Mouse (Mus musculus) lung, embryonic 14.5 days (tissue): ENCODE measurements at regions not wholly inside any gene's neighbourhood (a gene's known extent, or its start where the extent isn't known, plus 50 kb on each side); places are given as distances from the start of the nearest gene placed in this dataset.

Source experiments
- ATAC-seq: fragments of 200-750 bp; cut with Nextera tagmentation; 2 replicates; pipeline ENCODE4 v1.8.0; 2017; ENCODE audit warnings: mild to moderate bottlenecking, moderate TSS enrichment, moderate library complexity; ENCODE audit not compliant: insufficient read depth
- DNase-seq: peaks from one replicate; pipeline ENCODE4 v3.0.0-alpha.2; 2015
- H3K27ac ChIP-seq: fragments of 300-500 bp; sonication (generic); 2 replicates; pipeline ENCODE4 v1.5.1; 2014; ENCODE audit warnings: low read depth, mild to moderate bottlenecking, moderate library complexity
- H3K27me3 ChIP-seq: fragments of 300-500 bp; sonication (generic); 2 replicates; pipeline ENCODE4 v1.6.1; 2014; ENCODE audit warnings: low read length, control low read depth; ENCODE audit not compliant: insufficient read depth
- H3K36me3 ChIP-seq: fragments of 300-500 bp; sonication (generic); 2 replicates; pipeline ENCODE4 v1.6.1; 2014; ENCODE audit warnings: control low read depth; ENCODE audit not compliant: insufficient read depth
- H3K4me1 ChIP-seq: fragments of 300-500 bp; sonication (generic); 2 replicates; pipeline ENCODE4 v1.6.1; 2014; ENCODE audit warnings: antibody characterized with exemption, control low read depth; ENCODE audit not compliant: insufficient read depth
- H3K4me2 ChIP-seq: fragments of 300-500 bp; sonication (generic); 2 replicates; pipeline ENCODE4 v1.6.1; 2014; ENCODE audit warnings: mild to moderate bottlenecking
- H3K4me3 ChIP-seq: fragments of 300-500 bp; sonication (generic); 2 replicates; pipeline ENCODE4 v1.5.1; 2014; ENCODE audit warnings: low read depth, low read length
- H3K9ac ChIP-seq: fragments of 300-500 bp; sonication (generic); 2 replicates; pipeline ENCODE4 v1.6.1; 2014
- H3K9me3 ChIP-seq: fragments of 300-500 bp; sonication (generic); 2 replicates; pipeline ENCODE4 v1.6.1; 2016; ENCODE audit warnings: low read depth, low read length, control low read depth
- CTCF ChIP-seq: IDR thresholded peaks from 2 replicates; pipeline ENCODE4 v1.5.1; 2016; ENCODE audit warnings: antibody characterized with exemption, low read depth
- WGBS: fragments of 180-500 bp; shearing (Covaris S2); extraction: QIAGEN DNeasy Blood & Tissue Kit; methylation state at CpG from one replicate; pipeline ENCODE4 v1.1.7; 2014; 5-methylcytosine and 5-hydroxymethylcytosine counted together

- no peaks in the 10 kb centered on the region for H3K4me1 ChIP-seq
- DNase-seq (no peak), ATAC-seq (no peak)
- no peak overlapping the region for H3K9ac ChIP-seq
- no peaks in the 10 kb centered on the region for H3K27me3 ChIP-seq
- H3K27ac ChIP-seq = no peak overlapping the region
- no peak overlapping the region for H3K4me2 ChIP-seq
- H3K36me3 ChIP-seq = no peaks in the 10 kb centered on the region
- no peak for TF ChIP-seq CTCF
- H3K4me3 ChIP-seq = no peak overlapping the region
- H3K9me3 ChIP-seq = no peaks in the 10 kb centered on the region
Observed at GRCm38 (mm10) chr4:131070566-131070965, 126.4 kb downstream of the Matn1 start.

- no peak overlapping the region for H3K27ac ChIP-seq
- no peaks in the 10 kb centered on the region for H3K27me3 ChIP-seq
- no peaks in the 10 kb centered on the region for H3K9me3 ChIP-seq
- H3K4me1 ChIP-seq = no peaks in the 10 kb centered on the region
- no peak overlapping the region for H3K4me2 ChIP-seq
- WGBS = 88% methylated on average over 2 of the region's 2 CpGs
- H3K36me3 ChIP-seq = no peaks in the 10 kb centered on the region
- ATAC-seq (no peak), DNase-seq (no peak)
- no peak for TF ChIP-seq CTCF
- H3K9ac ChIP-seq = no peak overlapping the region
- H3K4me3 ChIP-seq = no peak overlapping the region
Observed at GRCm38 (mm10) chr4:131072623-131073022, 128.4 kb downstream of the Matn1 start.

GRCm38 (mm10) chr4:131073420-131073819 lies 129.2 kb downstream of the Matn1 start:
- no peak for TF ChIP-seq CTCF
- no peak overlapping the region for H3K9ac ChIP-seq
- H3K27me3 ChIP-seq = no peaks in the 10 kb centered on the region
- DNase-seq (peak; percentile 34), ATAC-seq (no peak)
- H3K9me3 ChIP-seq = no peaks in the 10 kb centered on the region
- H3K36me3 ChIP-seq = no peaks in the 10 kb centered on the region
- 29% methylated on average over 8 of the region's 8 CpGs for WGBS
- H3K27ac ChIP-seq = no peak overlapping the region
- H3K4me2 ChIP-seq = no peak overlapping the region
- H3K4me3 ChIP-seq = no peak overlapping the region
- H3K4me1 ChIP-seq = no peaks in the 10 kb centered on the region

- 49% methylated on average over 8 of the region's 8 CpGs for WGBS
- no peaks in the 10 kb centered on the region for H3K4me1 ChIP-seq
- ATAC-seq = no peak
Observed at GRCm38 (mm10) chr4:131075326-131075932, 131.2 kb downstream of the Matn1 start.

GRCm38 (mm10) chr4:131076628-131077027 lies 132.4 kb downstream of the Matn1 start:
- H3K9me3 ChIP-seq = no peaks in the 10 kb centered on the region
- no peaks in the 10 kb centered on the region for H3K4me1 ChIP-seq
- H3K27me3 ChIP-seq = no peaks in the 10 kb centered on the region
- no peaks in the 10 kb centered on the region for H3K36me3 ChIP-seq
- H3K4me3 ChIP-seq = no peak overlapping the region
- 45% methylated on average over 3 of the region's 3 CpGs for WGBS
- DNase-seq = no peak
- no peak for ATAC-seq
- no peak overlapping the region for H3K4me2 ChIP-seq
- TF ChIP-seq CTCF = no peak
- no peak overlapping the region for H3K27ac ChIP-seq
- no peak overlapping the region for H3K9ac ChIP-seq

More at GRCm38 (mm10) chr4:131075326-131075932, 131.2 kb downstream of the Matn1 start:
- Histone ChIP-seq H3K27me3 (no peaks in the 10 kb centered on the region), H3K4me2 (no peak overlapping the region), H3K36me3 (no peaks in the 10 kb centered on the region), H3K4me3 (no peak overlapping the region), H3K9ac (no peak overlapping the region), H3K9me3 (no peaks in the 10 kb centered on the region), H3K27ac (no peak overlapping the region)
- TF ChIP-seq CTCF = no peak
- no peak for DNase-seq

GRCm38 (mm10) chr4:131080113-131080512 lies 135.9 kb downstream of the Matn1 start:
- Histone ChIP-seq H3K9me3 (no peaks in the 10 kb centered on the region), H3K4me1 (no peaks in the 10 kb centered on the region), H3K27me3 (no peaks in the 10 kb centered on the region), H3K4me3 (no peak overlapping the region), H3K27ac (no peak overlapping the region), H3K36me3 (no peaks in the 10 kb centered on the region), H3K4me2 (no peak overlapping the region), H3K9ac (no peak overlapping the region)
- no peak for DNase-seq
- no peak for ATAC-seq
- 53% methylated on average over 1 of the region's 1 CpGs for WGBS
- TF ChIP-seq CTCF = no peak

- Histone ChIP-seq H3K4me2 (no peak overlapping the region), H3K9me3 (no peaks in the 10 kb centered on the region), H3K9ac (no peak overlapping the region), H3K27ac (no peak overlapping the region), H3K27me3 (no peaks in the 10 kb centered on the region), H3K4me1 (no peaks in the 10 kb centered on the region), H3K4me3 (no peak overlapping the region), H3K36me3 (no peaks in the 10 kb centered on the region)
- no peak for ATAC-seq
- DNase-seq = no peak
- no peak for TF ChIP-seq CTCF
- WGBS = 71% methylated on average over 3 of the region's 3 CpGs
Observed at GRCm38 (mm10) chr4:131083405-131083804, 139.2 kb downstream of the Matn1 start.

- Histone ChIP-seq H3K4me1 (no peaks in the 10 kb centered on the region), H3K27me3 (no peaks in the 10 kb centered on the region), H3K4me2 (no peak overlapping the region), H3K9me3 (no peaks in the 10 kb centered on the region), H3K4me3 (no peak overlapping the region), H3K9ac (no peak overlapping the region), H3K27ac (no peak overlapping the region), H3K36me3 (no peaks in the 10 kb centered on the region)
- DNase-seq (peak; percentile 41), ATAC-seq (no peak)
- WGBS = 10% methylated on average over 6 of the region's 6 CpGs
- no peak for TF ChIP-seq CTCF
Observed at GRCm38 (mm10) chr4:131097421-131097820, 153.2 kb downstream of the Matn1 start.
